Mouse (Mus musculus): Measurements from ENCODE around the gene Chadl. TPM values are rescaled to one million over a fixed set of nuclear protein-coding genes. Genes with fewer than 3 reads are reported as not detected.

Chadl gene
- polyA plus RNA-seq, 1 experiment = 17.4 TPM

DNA sequence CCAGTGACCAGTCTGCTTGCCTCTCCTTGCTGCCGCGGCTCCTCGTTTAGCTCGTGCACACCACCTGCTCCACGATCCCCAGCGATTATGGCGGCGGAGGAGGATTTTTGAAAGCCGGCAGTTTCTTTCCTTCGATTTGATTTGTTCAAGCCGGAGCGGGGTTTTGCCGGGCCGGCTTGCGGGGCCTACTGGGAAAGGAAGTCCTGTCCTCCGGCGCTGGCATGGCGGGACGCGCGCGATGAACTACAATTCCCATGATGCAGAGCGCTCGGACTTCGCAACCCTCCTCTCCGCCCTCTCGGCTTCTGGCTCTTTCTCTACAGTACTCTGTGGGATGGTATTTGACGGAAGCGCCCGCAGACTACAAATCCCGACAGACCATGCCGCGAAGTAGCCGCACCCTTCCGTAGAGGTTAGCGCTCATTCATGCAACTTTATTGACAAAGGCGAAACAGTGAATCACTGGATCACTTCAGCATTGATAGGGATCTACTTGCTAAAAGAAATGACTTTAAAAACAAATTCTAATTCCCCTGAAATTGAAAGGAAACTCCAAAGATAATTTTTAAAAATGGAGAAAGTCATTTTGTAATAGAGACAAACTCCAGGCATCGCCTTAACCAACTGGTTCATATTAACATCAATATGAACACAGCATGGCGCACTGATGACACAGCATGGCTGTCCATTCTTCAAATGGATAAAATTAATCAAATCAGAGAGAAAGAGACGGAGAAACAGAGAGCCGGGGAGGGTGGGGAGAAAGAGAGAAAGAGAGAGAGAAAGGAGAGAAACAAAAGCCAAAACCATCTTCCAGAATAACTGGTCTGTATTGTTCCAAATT is 32.9 kb upstream of the Chadl start:
- TF ChIP-seq POLR2A (IDR thresholded peaks at IDR 0.05; ENCODE audit: borderline replicate concordance, insufficient read depth, low read length) (peak; percentile 55; the same call in 1 of the 2 replicates), CTCF (IDR thresholded peaks at IDR 0.05; ENCODE audit: borderline replicate concordance, insufficient read depth, low read depth, low read length) (no peak)
- peak; percentile 98 to 100 for DNase-seq

DNA sequence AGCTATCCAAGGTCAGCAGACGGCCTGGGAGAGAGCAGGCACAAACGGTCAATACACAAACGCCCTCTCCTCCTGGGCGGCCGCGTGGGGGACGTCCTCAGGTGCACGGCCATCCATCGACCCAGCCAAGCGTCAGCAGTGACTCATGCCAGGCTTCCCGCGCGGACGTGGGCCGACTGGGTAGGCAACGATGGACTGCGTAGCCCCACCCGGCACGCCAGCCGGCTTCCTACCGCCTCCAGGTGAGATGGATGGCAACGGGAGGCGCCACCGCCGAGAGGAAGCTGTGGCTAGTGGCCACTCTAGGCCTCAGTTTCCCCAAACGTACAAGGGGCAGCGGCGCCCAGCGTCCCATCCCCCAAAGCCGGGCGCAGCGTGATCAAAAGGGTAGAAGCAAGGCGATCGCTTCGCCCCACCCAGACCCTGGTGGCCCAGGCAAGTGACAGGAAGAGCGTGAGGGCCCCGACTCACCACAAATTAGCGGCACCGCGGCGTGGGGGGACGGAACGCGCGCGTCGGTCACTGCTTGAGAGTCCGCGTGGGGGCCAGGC is 32.2 kb upstream of the Chadl start:
- peak overlapping the region; percentile 83 for H3K4me3 ChIP-seq (replicated peaks; ENCODE audit: insufficient read depth, low read depth, low read length)
- 0 out of 2 replicates have a peak overlapping the region, but pooled peaks have one; percentile 16 for H3K27ac ChIP-seq (ENCODE audit: insufficient read depth, low read length)
- 1% methylated on average over 49 of the region's 49 CpGs for WGBS
- TF ChIP-seq POLR2A (IDR thresholded peaks at IDR 0.05; ENCODE audit: borderline replicate concordance, insufficient read depth, low read length) (no peak), CTCF (IDR thresholded peaks at IDR 0.05; ENCODE audit: borderline replicate concordance, insufficient read depth, low read depth, low read length) (no peak)
- peak; percentile 56 to 66 for DNase-seq
- H3K27me3 ChIP-seq (ENCODE audit: control insufficient read depth, insufficient read depth, low read length) = no peaks in the 10 kb centered on the region
- no peaks in the 10 kb centered on the region for H3K4me1 ChIP-seq (ENCODE audit: control insufficient read depth, insufficient read depth, low read length)

More for the DNA sequence above, 32.9 kb upstream of the Chadl start:
- H3K4me3 ChIP-seq (replicated peaks; ENCODE audit: insufficient read depth, low read depth, low read length) = peak overlapping the region; percentile 83
- H3K27ac ChIP-seq (ENCODE audit: insufficient read depth, low read length) = 0 out of 2 replicates have a peak overlapping the region, but pooled peaks have one; percentile 16
- 4% methylated on average over 41 of the region's 41 CpGs for WGBS
- H3K4me1 ChIP-seq (ENCODE audit: control insufficient read depth, insufficient read depth, low read length) = no peaks in the 10 kb centered on the region
- no peaks in the 10 kb centered on the region for H3K27me3 ChIP-seq (ENCODE audit: control insufficient read depth, insufficient read depth, low read length)

DNA sequence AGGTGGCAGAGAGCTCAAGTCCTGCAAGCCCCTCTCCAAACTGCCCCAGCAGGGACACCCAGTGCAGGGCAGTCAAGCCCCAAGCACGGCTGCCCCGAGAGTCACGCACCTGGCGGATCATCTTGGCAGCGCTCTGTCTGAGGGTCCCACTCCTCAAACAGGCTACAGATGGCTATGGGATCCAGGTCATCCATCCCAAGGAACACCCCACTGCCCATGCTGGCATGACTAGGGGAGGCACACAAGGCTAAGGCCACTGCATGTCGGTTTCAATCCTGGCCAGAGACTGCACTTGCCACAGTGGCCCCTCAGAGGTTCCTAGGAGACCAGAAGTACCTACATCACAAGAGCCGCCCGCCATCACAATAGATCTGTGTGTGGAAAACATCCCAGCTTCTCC is 28.9 kb upstream of the Chadl start:
- no peak for DNase-seq
- Histone ChIP-seq H3K4me1 (ENCODE audit: control insufficient read depth, insufficient read depth, low read length) (no peaks in the 10 kb centered on the region), H3K27ac (ENCODE audit: insufficient read depth, low read length) (no peak overlapping the region), H3K4me3 (replicated peaks; ENCODE audit: insufficient read depth, low read depth, low read length) (no peak overlapping the region), H3K27me3 (ENCODE audit: control insufficient read depth, insufficient read depth, low read length) (no peaks in the 10 kb centered on the region)
- 88% methylated on average over 8 of the region's 8 CpGs for WGBS
- no peak for TF ChIP-seq CTCF (IDR thresholded peaks at IDR 0.05; ENCODE audit: borderline replicate concordance, insufficient read depth, low read depth, low read length)
- TF ChIP-seq POLR2A (IDR thresholded peaks at IDR 0.05; ENCODE audit: borderline replicate concordance, insufficient read depth, low read length) = no peak

DNA sequence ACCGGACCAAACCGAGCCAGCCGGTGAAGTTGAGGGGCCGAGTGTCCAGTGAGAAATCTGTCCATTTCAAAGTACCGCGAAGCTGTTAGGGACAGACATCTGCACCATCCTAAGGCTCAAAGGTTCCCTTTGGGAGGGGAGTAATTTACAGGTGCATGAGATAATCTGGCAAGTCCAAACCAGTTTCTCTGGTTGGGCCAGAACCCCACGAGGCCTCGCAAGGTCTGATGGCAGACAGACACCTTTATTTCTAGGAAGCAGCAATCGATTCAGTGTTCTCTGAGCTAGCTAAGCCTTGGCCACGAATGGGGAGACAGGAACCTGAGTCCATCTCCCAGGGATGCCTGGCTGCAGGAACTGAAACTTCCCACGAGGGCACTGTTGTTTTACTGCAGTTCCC is 26.6 kb upstream of the Chadl start:
- Histone ChIP-seq H3K4me1 (ENCODE audit: control insufficient read depth, insufficient read depth, low read length) (no peaks in the 10 kb centered on the region), H3K27ac (ENCODE audit: insufficient read depth, low read length) (no peak overlapping the region), H3K4me3 (replicated peaks; ENCODE audit: insufficient read depth, low read depth, low read length) (no peak overlapping the region), H3K27me3 (ENCODE audit: control insufficient read depth, insufficient read depth, low read length) (no peaks in the 10 kb centered on the region)
- DNase-seq = no peak
- TF ChIP-seq CTCF (IDR thresholded peaks at IDR 0.05; ENCODE audit: borderline replicate concordance, insufficient read depth, low read depth, low read length) = no peak
- TF ChIP-seq POLR2A (IDR thresholded peaks at IDR 0.05; ENCODE audit: borderline replicate concordance, insufficient read depth, low read length) = no peak
- 90% methylated on average over 11 of the region's 11 CpGs for WGBS

DNA sequence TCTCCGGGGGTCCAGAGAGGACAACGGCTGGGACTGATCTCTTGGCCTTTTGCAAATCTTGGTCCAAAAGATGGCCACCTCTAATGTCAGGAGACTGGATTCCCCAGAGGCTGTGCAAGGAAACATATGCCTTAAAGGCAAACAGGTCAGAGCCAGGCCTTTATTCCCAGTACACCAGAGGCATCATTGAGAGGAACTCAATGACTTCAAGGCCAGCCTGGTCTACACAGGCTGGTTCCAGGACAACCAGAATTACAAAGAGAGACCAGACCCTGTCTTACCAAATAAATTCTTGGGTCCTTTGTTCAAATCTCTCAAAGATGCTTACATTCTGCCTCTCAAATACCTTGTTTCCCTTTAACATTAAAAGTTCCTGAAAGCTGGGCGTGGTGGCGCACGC is 25.3 kb upstream of the Chadl start:
- DNase-seq = no peak
- Histone ChIP-seq H3K27ac (ENCODE audit: insufficient read depth, low read length) (no peak overlapping the region), H3K4me3 (replicated peaks; ENCODE audit: insufficient read depth, low read depth, low read length) (no peak overlapping the region), H3K27me3 (ENCODE audit: control insufficient read depth, insufficient read depth, low read length) (no peaks in the 10 kb centered on the region), H3K4me1 (ENCODE audit: control insufficient read depth, insufficient read depth, low read length) (no peaks in the 10 kb centered on the region)
- 85% methylated on average over 5 of the region's 5 CpGs for WGBS
- no peak for TF ChIP-seq POLR2A (IDR thresholded peaks at IDR 0.05; ENCODE audit: borderline replicate concordance, insufficient read depth, low read length)

DNA sequence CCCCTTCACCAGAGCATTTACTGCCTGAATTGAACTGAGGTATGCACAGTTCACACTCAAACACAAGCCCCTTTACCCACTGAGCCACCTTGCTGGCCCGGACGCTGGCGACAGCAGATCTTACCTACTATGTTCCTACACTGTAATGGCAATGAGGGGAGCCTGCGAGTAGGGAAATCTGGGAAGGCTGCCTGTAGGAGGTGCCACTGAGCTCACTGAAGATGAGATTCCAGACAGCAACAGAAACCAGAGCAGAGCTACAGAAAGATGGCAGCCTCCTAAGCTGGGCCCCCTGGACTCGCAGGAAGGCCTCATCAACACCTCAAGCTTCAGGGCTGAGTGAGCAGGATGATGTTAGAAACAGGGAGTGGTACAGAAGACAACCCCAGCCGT is 22.0 kb upstream of the Chadl start:
- no peaks in the 10 kb centered on the region for H3K4me1 ChIP-seq (ENCODE audit: control insufficient read depth, insufficient read depth, low read length)
- DNase-seq = no peak
- no peak for TF ChIP-seq POLR2A (IDR thresholded peaks at IDR 0.05; ENCODE audit: borderline replicate concordance, insufficient read depth, low read length)
- no peak for TF ChIP-seq CTCF (IDR thresholded peaks at IDR 0.05; ENCODE audit: borderline replicate concordance, insufficient read depth, low read depth, low read length)
- H3K27ac ChIP-seq (ENCODE audit: insufficient read depth, low read length) = no peak overlapping the region
- no peaks in the 10 kb centered on the region for H3K27me3 ChIP-seq (ENCODE audit: control insufficient read depth, insufficient read depth, low read length)
- WGBS = 90% methylated on average over 6 of the region's 6 CpGs
- H3K4me3 ChIP-seq (replicated peaks; ENCODE audit: insufficient read depth, low read depth, low read length) = no peak overlapping the region

DNA sequence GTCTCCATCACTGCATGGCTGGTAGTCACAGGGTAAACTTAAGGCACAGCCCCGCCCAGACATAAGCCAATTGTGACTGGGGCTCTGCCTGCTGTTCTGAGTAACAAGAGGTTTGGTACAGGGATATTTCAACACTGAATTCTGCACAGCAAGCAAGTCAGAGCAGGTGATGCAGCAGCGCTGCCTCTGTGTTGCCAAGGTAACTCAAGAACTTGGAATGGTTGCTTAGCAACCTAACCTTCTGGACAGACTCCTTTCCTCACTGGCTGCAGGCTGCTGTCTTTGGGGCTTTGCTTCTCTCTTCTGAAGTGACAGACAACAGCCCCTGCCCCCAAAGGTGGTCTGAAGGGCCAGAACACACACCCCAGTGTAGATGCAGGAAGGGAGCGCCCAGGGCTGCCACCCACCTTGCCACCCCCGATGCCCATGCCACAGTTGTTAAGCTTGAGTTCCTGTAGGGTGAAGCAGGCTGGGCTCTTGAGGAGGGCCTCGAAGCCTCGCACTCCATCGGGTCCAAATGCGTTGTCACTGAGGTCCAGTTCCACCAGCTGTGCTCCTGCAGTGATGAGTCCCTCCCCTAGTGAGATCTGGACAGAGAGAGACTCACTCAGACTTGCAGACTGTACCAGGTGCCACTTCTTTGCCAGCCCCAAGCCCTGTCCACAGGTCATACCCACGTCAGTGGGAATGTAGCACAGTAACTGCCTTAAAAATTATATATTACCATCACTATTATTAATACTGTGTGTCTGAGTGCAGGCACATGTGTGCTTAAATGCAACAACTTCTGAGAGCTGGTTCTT is 21.4 kb upstream of the Chadl start:
- no peaks in the 10 kb centered on the region for H3K27me3 ChIP-seq (ENCODE audit: control insufficient read depth, insufficient read depth, low read length)
- WGBS = 78% methylated on average over 9 of the region's 9 CpGs
- TF ChIP-seq POLR2A (IDR thresholded peaks at IDR 0.05; ENCODE audit: borderline replicate concordance, insufficient read depth, low read length) (no peak), CTCF (IDR thresholded peaks at IDR 0.05; ENCODE audit: borderline replicate concordance, insufficient read depth, low read depth, low read length) (no peak)
- H3K4me1 ChIP-seq (ENCODE audit: control insufficient read depth, insufficient read depth, low read length) = no peaks in the 10 kb centered on the region
- DNase-seq = no peak
- H3K27ac ChIP-seq (ENCODE audit: insufficient read depth, low read length) = no peak overlapping the region
- H3K4me3 ChIP-seq (replicated peaks; ENCODE audit: insufficient read depth, low read depth, low read length) = no peak overlapping the region

Data from cerebellum, adult 2 months (tissue).